Mouse (Mus musculus) limb, embryonic 15.5 days (tissue): ENCODE measurements around the gene Lamtor1. TPM values are rescaled to one million over a fixed set of nuclear protein-coding genes. Genes with fewer than 3 reads are reported as not detected.

ENCODE experiments used
- ATAC-seq: fragments of 200-750 bp; cut with Nextera tagmentation; 2 replicates; pipeline ENCODE4 v1.8.0; 2017; ENCODE audit warnings: low read depth, moderate TSS enrichment; ENCODE audit not compliant: insufficient number of reproducible peaks, low FRiP score, low TSS enrichment
- H3K27ac ChIP-seq: fragments of 300-500 bp; sonication (generic); 2 replicates; pipeline ENCODE4 v1.5.1; 2015; ENCODE audit warnings: moderate library complexity, mild to moderate bottlenecking, inconsistent platforms
- H3K27me3 ChIP-seq: fragments of 300-500 bp; sonication (generic); 2 replicates; pipeline ENCODE4 v1.6.1; 2015; ENCODE audit warnings: inconsistent platforms
- H3K36me3 ChIP-seq: fragments of 300-500 bp; sonication (generic); 2 replicates; pipeline ENCODE4 v1.6.1; 2015; ENCODE audit warnings: inconsistent platforms
- H3K4me1 ChIP-seq: fragments of 300-500 bp; sonication (generic); 2 replicates; pipeline ENCODE4 v1.6.1; 2015; ENCODE audit warnings: inconsistent platforms
- H3K4me2 ChIP-seq: fragments of 300-500 bp; sonication (generic); 2 replicates; pipeline ENCODE4 v1.6.1; 2015; ENCODE audit warnings: mild to moderate bottlenecking, inconsistent platforms
- H3K4me3 ChIP-seq: fragments of 300-500 bp; sonication (generic); 2 replicates; pipeline ENCODE4 v1.5.1; 2015; ENCODE audit warnings: mild to moderate bottlenecking, inconsistent platforms
- H3K9ac ChIP-seq: fragments of 300-500 bp; sonication (generic); 2 replicates; pipeline ENCODE4 v1.6.1; 2015; ENCODE audit warnings: inconsistent platforms
- H3K9me3 ChIP-seq: fragments of 300-500 bp; sonication (generic); 2 replicates; pipeline ENCODE4 v1.6.1; 2016; ENCODE audit warnings: inconsistent platforms
- WGBS: fragments of 180-500 bp; shearing (Covaris S2); methylation state at CpG from one replicate; pipeline ENCODE4 v1.1.7; 2015; 5-methylcytosine and 5-hydroxymethylcytosine counted together
- polyA plus RNA-seq: library from polyadenylated mRNA; unstranded; fragments of >200 nt; fragmentation: Nextera tagmentation; extraction: Ambion mirVana; gene quantifications from 2 replicates; pipeline ENCODE4 v1.2.1, GENCODE M21; 2015

Gene Lamtor1
- 166 and 174 TPM in 2 replicates for polyA plus RNA-seq

GRCm38 (mm10) chr7:101905561-101906286 is at the start of gene Lamtor1:
Gene Lamtor1 (plus strand): TSS chr7:101905904.
- no peaks in the 10 kb centered on the region for H3K9me3 ChIP-seq
- WGBS = under 1% methylated on average over 61 of the region's 61 CpGs

GRCm38 (mm10) chr7:101857094-101857493 is 48.6 kb upstream of the Lamtor1 start, which contains the start of gene Folr2:
Gene Folr2 (minus strand): TSS chr7:101857194.
- H3K4me3 ChIP-seq = no peak within 1 kb of the TSS
- H3K36me3 ChIP-seq = no peaks in the 10 kb centered on the region
- no peak within 1 kb of the TSS for H3K9ac ChIP-seq
- H3K27ac ChIP-seq = no peak within 1 kb of the TSS
- WGBS = 87% methylated on average over 4 of the region's 4 CpGs
- no peaks in the 10 kb centered on the region for H3K9me3 ChIP-seq
- H3K27me3 ChIP-seq = no peaks in the 10 kb centered on the region
- ATAC-seq = no peak
- no peak within 1 kb of the TSS for H3K4me2 ChIP-seq
- H3K4me1 ChIP-seq = no peaks in the 10 kb centered on the region

More at GRCm38 (mm10) chr7:101905561-101906286, at the start of gene Lamtor1:
- peaks cover 26% of the 10 kb centered on the region for H3K4me1 ChIP-seq
- H3K4me2 ChIP-seq = peak within 1 kb of the TSS; percentile 64
- peak within 1 kb of the TSS; percentile 89 for H3K4me3 ChIP-seq
- peaks cover 26% of the 10 kb centered on the region for H3K36me3 ChIP-seq
- no peaks in the 10 kb centered on the region for H3K27me3 ChIP-seq
- peak; percentile 98 for ATAC-seq
- peak within 1 kb of the TSS; percentile 98 for H3K27ac ChIP-seq
- peak within 1 kb of the TSS; percentile 96 for H3K9ac ChIP-seq

GRCm38 (mm10) chr7:101858362-101858761 is 47.3 kb upstream of the Lamtor1 start:
- Histone ChIP-seq H3K4me2 (no peak overlapping the region), H3K36me3 (no peaks in the 10 kb centered on the region), H3K27me3 (no peaks in the 10 kb centered on the region), H3K4me1 (no peaks in the 10 kb centered on the region), H3K4me3 (no peak overlapping the region), H3K27ac (no peak overlapping the region), H3K9me3 (no peaks in the 10 kb centered on the region), H3K9ac (no peak overlapping the region)
- ATAC-seq = no peak
- 70% methylated on average over 9 of the region's 9 CpGs for WGBS

DNA sequence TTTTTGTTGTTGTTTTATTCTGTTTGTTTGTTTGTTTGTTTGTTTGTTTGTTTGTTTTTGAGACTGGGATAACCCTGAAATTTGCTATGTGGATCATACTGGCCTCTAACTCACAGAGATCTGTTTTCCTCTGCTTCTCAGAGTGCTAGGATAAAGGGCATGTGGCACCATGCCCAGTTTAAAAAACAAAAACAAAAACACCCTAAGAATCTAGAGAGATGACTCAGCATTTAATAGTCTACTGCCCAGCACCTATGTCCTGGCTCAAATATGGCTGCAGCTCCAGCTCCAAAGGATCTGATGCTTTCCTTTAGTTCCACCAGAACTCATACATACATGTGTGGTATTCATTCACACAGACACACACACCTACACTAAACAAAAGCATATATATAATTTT is 44.7 kb upstream of the Lamtor1 start:
- Histone ChIP-seq H3K27me3 (no peaks in the 10 kb centered on the region), H3K27ac (no peak overlapping the region), H3K4me3 (no peak overlapping the region), H3K9ac (no peak overlapping the region), H3K4me1 (no peaks in the 10 kb centered on the region), H3K36me3 (no peaks in the 10 kb centered on the region), H3K4me2 (no peak overlapping the region), H3K9me3 (no peaks in the 10 kb centered on the region)
- no peak for ATAC-seq

DNA sequence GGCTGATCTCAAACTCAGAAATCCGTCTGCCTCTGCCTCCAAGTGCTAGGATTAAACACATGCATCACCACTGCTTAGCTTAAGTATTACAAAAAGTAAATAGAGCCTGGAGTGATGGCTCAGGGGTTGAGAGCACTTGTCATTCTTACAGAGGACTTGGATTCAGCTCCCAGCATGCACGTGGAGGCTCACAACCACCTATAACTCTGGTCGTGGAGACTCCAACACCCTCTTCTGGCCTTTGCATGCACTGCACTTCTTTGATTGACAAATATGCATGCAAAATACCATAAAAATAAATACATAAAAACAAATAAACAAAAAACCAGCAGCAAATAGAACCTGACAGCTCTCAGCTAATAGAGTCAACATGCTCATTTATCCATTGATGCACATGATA is 43.4 kb upstream of the Lamtor1 start:
- ATAC-seq = no peak
- Histone ChIP-seq H3K9ac (no peak overlapping the region), H3K36me3 (no peaks in the 10 kb centered on the region), H3K27me3 (no peaks in the 10 kb centered on the region), H3K4me3 (no peak overlapping the region), H3K4me1 (no peaks in the 10 kb centered on the region), H3K4me2 (no peak overlapping the region), H3K27ac (no peak overlapping the region), H3K9me3 (no peaks in the 10 kb centered on the region)
- 68% methylated on average over 3 of the region's 3 CpGs for WGBS

DNA sequence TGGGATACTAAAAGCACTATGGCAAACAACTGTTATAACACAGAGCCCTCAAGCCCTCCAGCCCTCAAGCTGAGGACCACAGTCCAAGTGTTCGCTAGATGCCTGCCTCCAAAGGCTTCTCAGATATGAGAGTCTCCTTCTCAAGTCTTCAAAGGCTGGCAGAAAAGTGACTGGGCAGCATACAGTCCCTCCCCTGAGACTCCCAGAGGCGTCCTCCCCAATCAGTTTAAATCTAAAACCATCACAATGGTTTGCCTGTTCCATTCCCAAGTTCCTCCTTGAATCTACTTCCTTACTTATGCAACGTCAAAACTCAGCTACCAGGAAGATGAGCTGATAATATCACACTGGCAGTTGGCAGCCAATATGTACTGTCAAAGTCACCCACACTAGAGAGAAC is 42.3 kb upstream of the Lamtor1 start, which contains the start of gene Anapc15:
TSS of gene Anapc15 (plus strand) at position 301 of the 400 bp plus-strand sequence.
- H3K4me3 ChIP-seq = no peak within 1 kb of the TSS
- no peak within 1 kb of the TSS for H3K9ac ChIP-seq
- no peaks in the 10 kb centered on the region for H3K4me1 ChIP-seq
- WGBS = 73% methylated on average over 3 of the region's 3 CpGs
- no peaks in the 10 kb centered on the region for H3K36me3 ChIP-seq
- no peak within 1 kb of the TSS for H3K4me2 ChIP-seq
- no peaks in the 10 kb centered on the region for H3K27me3 ChIP-seq
- H3K9me3 ChIP-seq = no peaks in the 10 kb centered on the region
- no peak within 1 kb of the TSS for H3K27ac ChIP-seq
- no peak for ATAC-seq

- no peak for ATAC-seq
- Histone ChIP-seq H3K4me1 (no peaks in the 10 kb centered on the region), H3K4me3 (no peak overlapping the region), H3K4me2 (no peak overlapping the region), H3K9ac (no peak overlapping the region), H3K27ac (no peak overlapping the region), H3K36me3 (no peaks in the 10 kb centered on the region), H3K27me3 (no peaks in the 10 kb centered on the region), H3K9me3 (no peaks in the 10 kb centered on the region)
- 80% methylated on average over 11 of the region's 11 CpGs for WGBS
Observed at GRCm38 (mm10) chr7:101866491-101867265, 39.0 kb upstream of the Lamtor1 start.

- Histone ChIP-seq H3K36me3 (no peaks in the 10 kb centered on the region), H3K27ac (no peak overlapping the region), H3K27me3 (no peaks in the 10 kb centered on the region), H3K4me3 (no peak overlapping the region), H3K4me1 (no peaks in the 10 kb centered on the region), H3K9ac (no peak overlapping the region), H3K4me2 (no peak overlapping the region), H3K9me3 (no peaks in the 10 kb centered on the region)
- WGBS = 89% methylated on average over 4 of the region's 4 CpGs
- ATAC-seq = no peak
Observed at GRCm38 (mm10) chr7:101867482-101867881, 38.2 kb upstream of the Lamtor1 start.

- no peaks in the 10 kb centered on the region for H3K9me3 ChIP-seq
- no peak overlapping the region for H3K4me3 ChIP-seq
- no peak for ATAC-seq
- no peaks in the 10 kb centered on the region for H3K27me3 ChIP-seq
- 76% methylated on average over 13 of the region's 13 CpGs for WGBS
- H3K9ac ChIP-seq = no peak overlapping the region
- no peaks in the 10 kb centered on the region for H3K36me3 ChIP-seq
- no peaks in the 10 kb centered on the region for H3K4me1 ChIP-seq
- no peak overlapping the region for H3K27ac ChIP-seq
- no peak overlapping the region for H3K4me2 ChIP-seq
Observed at GRCm38 (mm10) chr7:101868241-101869162, 37.2 kb upstream of the Lamtor1 start.

DNA sequence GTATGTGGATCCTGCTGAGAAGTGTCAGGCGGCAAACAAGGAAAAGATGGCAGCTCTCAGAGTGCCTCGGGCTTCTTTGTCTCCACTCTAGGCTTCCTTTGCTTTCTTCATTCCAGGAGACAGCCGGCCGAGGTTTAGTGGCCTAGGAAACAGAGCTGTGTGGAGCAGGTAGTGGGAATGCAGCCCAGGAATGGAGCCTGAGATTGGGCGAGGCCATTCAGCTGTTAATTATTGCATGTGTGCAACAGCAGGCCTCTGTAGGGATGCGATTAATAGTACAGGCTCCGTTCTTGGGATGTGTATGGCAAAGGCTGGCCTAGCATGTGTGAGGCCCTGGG is 36.6 kb upstream of the Lamtor1 start:
- 66% methylated on average over 7 of the region's 7 CpGs for WGBS
- H3K4me3 ChIP-seq = no peak overlapping the region
- H3K4me1 ChIP-seq = no peaks in the 10 kb centered on the region
- H3K36me3 ChIP-seq = no peaks in the 10 kb centered on the region
- H3K27ac ChIP-seq = no peak overlapping the region
- H3K4me2 ChIP-seq = no peak overlapping the region
- ATAC-seq = no peak
- no peaks in the 10 kb centered on the region for H3K27me3 ChIP-seq
- H3K9me3 ChIP-seq = no peaks in the 10 kb centered on the region
- H3K9ac ChIP-seq = no peak overlapping the region

DNA sequence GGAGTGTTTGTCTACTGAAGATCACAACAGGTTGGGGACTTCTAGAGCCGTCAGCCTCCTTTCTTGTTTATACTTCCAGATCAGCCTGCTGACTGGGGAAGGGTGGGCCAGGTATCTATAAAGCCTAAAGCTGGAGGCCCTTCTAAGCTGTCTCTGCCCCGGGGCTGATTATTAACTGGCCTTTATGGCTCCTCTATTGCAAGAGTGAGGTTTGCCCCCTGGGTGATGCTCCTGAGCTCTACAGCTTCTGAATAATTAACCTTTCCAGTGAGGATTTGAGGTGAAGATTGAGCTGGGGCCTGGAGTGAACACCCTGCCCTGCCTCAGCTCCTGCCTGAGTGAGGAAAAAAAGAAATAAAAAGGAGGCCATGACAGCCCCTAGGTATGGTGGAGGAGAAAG is 35.1 kb upstream of the Lamtor1 start, which contains the start of gene Folr1:
TSS of gene Folr1 (minus strand) at position 160 of the 400 bp plus-strand sequence.
- Histone ChIP-seq H3K4me1 (no peaks in the 10 kb centered on the region), H3K9me3 (no peaks in the 10 kb centered on the region), H3K4me3 (no peak within 1 kb of the TSS), H3K9ac (no peak within 1 kb of the TSS), H3K36me3 (no peaks in the 10 kb centered on the region), H3K27me3 (no peaks in the 10 kb centered on the region), H3K27ac (no peak within 1 kb of the TSS), H3K4me2 (no peak within 1 kb of the TSS)
- 42% methylated on average over 2 of the region's 2 CpGs for WGBS
- ATAC-seq = no peak
